Mouse (Mus musculus) neural tube, embryonic 14.5 days (tissue): ENCODE results near the gene Ecm1. TPM values are rescaled to one million over a fixed set of nuclear protein-coding genes. Genes with fewer than 3 reads are reported as not detected.

Experiments used
- ATAC-seq: fragments of 200-750 bp; cut with Nextera tagmentation; 2 replicates; pipeline ENCODE4 v1.8.0; 2017; ENCODE audit warnings: low read depth, mild to moderate bottlenecking, moderate TSS enrichment, moderate library complexity
- H3K27ac ChIP-seq: fragments of 300-500 bp; sonication (generic); 2 replicates; pipeline ENCODE4 v1.5.1; 2014; ENCODE audit warnings: low read depth, mild to moderate bottlenecking, control low read depth, low read length, moderate library complexity, mixed read lengths
- H3K27me3 ChIP-seq: fragments of 300-500 bp; sonication (generic); 2 replicates; pipeline ENCODE4 v1.6.1; 2014; ENCODE audit warnings: low read length; ENCODE audit not compliant: control insufficient read depth, insufficient read depth
- H3K36me3 ChIP-seq: fragments of 300-500 bp; sonication (generic); 2 replicates; pipeline ENCODE4 v1.6.1; 2014; ENCODE audit warnings: low read length, mixed read lengths; ENCODE audit not compliant: control insufficient read depth, insufficient read depth
- H3K4me1 ChIP-seq: fragments of 300-500 bp; sonication (generic); 2 replicates; pipeline ENCODE4 v1.6.1; 2014; ENCODE audit warnings: low read length; ENCODE audit not compliant: control insufficient read depth, insufficient read depth
- H3K4me2 ChIP-seq: fragments of 300-500 bp; sonication (generic); 2 replicates; pipeline ENCODE4 v1.6.1; 2014; ENCODE audit warnings: mild to moderate bottlenecking, low read depth, low read length, control low read depth
- H3K4me3 ChIP-seq: fragments of 300-500 bp; sonication (generic); 2 replicates; pipeline ENCODE4 v1.5.1; 2014; ENCODE audit warnings: low read depth, low read length, control low read depth, mixed read lengths
- H3K9ac ChIP-seq: fragments of 300-500 bp; sonication (generic); replicated peaks from 2 replicates; pipeline ENCODE4 v1.6.1; 2014; ENCODE audit warnings: low read depth, mild to moderate bottlenecking, control low read depth, low read length, mixed read lengths
- H3K9me3 ChIP-seq: fragments of 300-500 bp; sonication (generic); 2 replicates; pipeline ENCODE4 v1.6.1; 2016; ENCODE audit warnings: low read length; ENCODE audit not compliant: control insufficient read depth
- WGBS: fragments of 180-500 bp; shearing (Covaris S2); extraction: QIAGEN DNeasy Blood & Tissue Kit; methylation state at CpG from one replicate; pipeline ENCODE4 v1.1.7; 2014; 5-methylcytosine and 5-hydroxymethylcytosine counted together
- polyA plus RNA-seq: library from polyadenylated mRNA; unstranded; fragments of >200 nt; fragmentation: Nextera tagmentation; extraction: Ambion mirVana; gene quantifications from 2 replicates; pipeline ENCODE4 v1.2.1, GENCODE M21; 2014

The Ecm1 gene
- polyA plus RNA-seq, 1 experiment from 2014 or later, result 7.7 TPM

GRCm38 (mm10) chr3:95732297-95732696 lies 7.1 kb downstream of the Ecm1 start:
- no peaks in the 10 kb centered on the region for H3K4me1 ChIP-seq
- H3K9me3 ChIP-seq, result no peaks in the 10 kb centered on the region
- peaks cover 5% of the 10 kb centered on the region; the same call in 1 of the 2 replicates for H3K36me3 ChIP-seq
- no peak overlapping the region for H3K4me3 ChIP-seq
- H3K4me2 ChIP-seq, result no peak overlapping the region
- 98% methylated on average over 9 of the region's 9 CpGs for WGBS
- H3K27ac ChIP-seq, result no peak overlapping the region
- ATAC-seq, result no peak
- no peaks in the 10 kb centered on the region for H3K27me3 ChIP-seq
- no peak overlapping the region for H3K9ac ChIP-seq

GRCm38 (mm10) chr3:95731802-95732201 lies 7.6 kb downstream of the Ecm1 start:
- Histone ChIP-seq H3K4me2 (no peak overlapping the region), H3K27me3 (no peaks in the 10 kb centered on the region), H3K4me3 (no peak overlapping the region), H3K27ac (no peak overlapping the region), H3K9ac (no peak overlapping the region), H3K36me3 (peaks cover 3% of the 10 kb centered on the region; the same call in 1 of the 2 replicates), H3K4me1 (no peaks in the 10 kb centered on the region), H3K9me3 (no peaks in the 10 kb centered on the region)
- no peak for ATAC-seq
- WGBS, result 92% methylated on average over 4 of the region's 4 CpGs

- Histone ChIP-seq H3K27me3 (no peaks in the 10 kb centered on the region), H3K4me2 (no peak overlapping the region), H3K36me3 (no peaks in the 10 kb centered on the region; the same call in 1 of the 2 replicates), H3K4me3 (no peak overlapping the region), H3K9me3 (no peaks in the 10 kb centered on the region), H3K4me1 (no peaks in the 10 kb centered on the region), H3K27ac (no peak overlapping the region), H3K9ac (no peak overlapping the region)
- no peak for ATAC-seq
- WGBS, result 79% methylated on average over 7 of the region's 7 CpGs
Measured at GRCm38 (mm10) chr3:95730431-95730830, 8.9 kb downstream of the Ecm1 start.

GRCm38 (mm10) chr3:95728906-95729305 lies 10.5 kb downstream of the Ecm1 start:
- Histone ChIP-seq H3K4me1 (no peaks in the 10 kb centered on the region), H3K9ac (no peak overlapping the region), H3K27ac (no peak overlapping the region), H3K9me3 (no peaks in the 10 kb centered on the region), H3K36me3 (no peaks in the 10 kb centered on the region), H3K4me3 (no peak overlapping the region), H3K4me2 (no peak overlapping the region), H3K27me3 (no peaks in the 10 kb centered on the region)
- ATAC-seq, result no peak
- WGBS, result 88% methylated on average over 2 of the region's 2 CpGs

GRCm38 (mm10) chr3:95726696-95727358 lies 12.5 kb downstream of the Ecm1 start:
- Histone ChIP-seq H3K36me3 (no peaks in the 10 kb centered on the region), H3K9me3 (no peaks in the 10 kb centered on the region), H3K4me1 (no peaks in the 10 kb centered on the region), H3K4me2 (no peak overlapping the region), H3K27ac (no peak overlapping the region), H3K4me3 (no peak overlapping the region), H3K27me3 (no peaks in the 10 kb centered on the region), H3K9ac (no peak overlapping the region)
- ATAC-seq, result no peak
- 75% methylated on average over 7 of the region's 7 CpGs for WGBS

GRCm38 (mm10) chr3:95725863-95726262 lies 13.5 kb downstream of the Ecm1 start:
- Histone ChIP-seq H3K27me3 (no peaks in the 10 kb centered on the region), H3K36me3 (no peaks in the 10 kb centered on the region), H3K9ac (no peak overlapping the region), H3K27ac (no peak overlapping the region), H3K4me3 (no peak overlapping the region), H3K9me3 (no peaks in the 10 kb centered on the region), H3K4me1 (no peaks in the 10 kb centered on the region), H3K4me2 (no peak overlapping the region)
- no peak for ATAC-seq
- 85% methylated on average over 7 of the region's 7 CpGs for WGBS

GRCm38 (mm10) chr3:95722386-95722785 lies 17.0 kb downstream of the Ecm1 start:
- no peaks in the 10 kb centered on the region for H3K9me3 ChIP-seq
- ATAC-seq, result no peak
- no peaks in the 10 kb centered on the region for H3K4me1 ChIP-seq
- H3K27ac ChIP-seq, result no peak overlapping the region
- no peaks in the 10 kb centered on the region for H3K36me3 ChIP-seq
- no peaks in the 10 kb centered on the region for H3K27me3 ChIP-seq
- no peak overlapping the region for H3K4me3 ChIP-seq
- no peak overlapping the region for H3K4me2 ChIP-seq
- WGBS, result 77% methylated on average over 3 of the region's 3 CpGs
- no peak overlapping the region for H3K9ac ChIP-seq

- H3K9ac ChIP-seq, result no peak overlapping the region
- H3K4me1 ChIP-seq, result no peaks in the 10 kb centered on the region
- WGBS, result 87% methylated on average over 2 of the region's 2 CpGs
- H3K4me2 ChIP-seq, result no peak overlapping the region
- no peak overlapping the region for H3K4me3 ChIP-seq
- no peaks in the 10 kb centered on the region for H3K9me3 ChIP-seq
- no peaks in the 10 kb centered on the region for H3K27me3 ChIP-seq
- no peak for ATAC-seq
- H3K36me3 ChIP-seq, result no peaks in the 10 kb centered on the region
- no peak overlapping the region for H3K27ac ChIP-seq
Measured at GRCm38 (mm10) chr3:95718153-95718552, 21.2 kb downstream of the Ecm1 start.

GRCm38 (mm10) chr3:95716075-95716474 lies 23.3 kb downstream of the Ecm1 start:
- no peak overlapping the region for H3K27ac ChIP-seq
- no peaks in the 10 kb centered on the region for H3K4me1 ChIP-seq
- no peaks in the 10 kb centered on the region for H3K36me3 ChIP-seq
- WGBS, result 56% methylated on average over 1 of the region's 1 CpGs
- H3K27me3 ChIP-seq, result no peaks in the 10 kb centered on the region
- H3K9ac ChIP-seq, result no peak overlapping the region
- H3K4me2 ChIP-seq, result no peak overlapping the region
- no peaks in the 10 kb centered on the region for H3K9me3 ChIP-seq
- H3K4me3 ChIP-seq, result no peak overlapping the region
- ATAC-seq, result no peak
